Mouse (Mus musculus): ENCODE results near the gene Jak3. TPM values are rescaled to one million over a fixed set of nuclear protein-coding genes. Genes with fewer than 3 reads are reported as not detected.

Gene Jak3
- polyA plus RNA-seq, 1 experiment = 15.6 TPM

DNA sequence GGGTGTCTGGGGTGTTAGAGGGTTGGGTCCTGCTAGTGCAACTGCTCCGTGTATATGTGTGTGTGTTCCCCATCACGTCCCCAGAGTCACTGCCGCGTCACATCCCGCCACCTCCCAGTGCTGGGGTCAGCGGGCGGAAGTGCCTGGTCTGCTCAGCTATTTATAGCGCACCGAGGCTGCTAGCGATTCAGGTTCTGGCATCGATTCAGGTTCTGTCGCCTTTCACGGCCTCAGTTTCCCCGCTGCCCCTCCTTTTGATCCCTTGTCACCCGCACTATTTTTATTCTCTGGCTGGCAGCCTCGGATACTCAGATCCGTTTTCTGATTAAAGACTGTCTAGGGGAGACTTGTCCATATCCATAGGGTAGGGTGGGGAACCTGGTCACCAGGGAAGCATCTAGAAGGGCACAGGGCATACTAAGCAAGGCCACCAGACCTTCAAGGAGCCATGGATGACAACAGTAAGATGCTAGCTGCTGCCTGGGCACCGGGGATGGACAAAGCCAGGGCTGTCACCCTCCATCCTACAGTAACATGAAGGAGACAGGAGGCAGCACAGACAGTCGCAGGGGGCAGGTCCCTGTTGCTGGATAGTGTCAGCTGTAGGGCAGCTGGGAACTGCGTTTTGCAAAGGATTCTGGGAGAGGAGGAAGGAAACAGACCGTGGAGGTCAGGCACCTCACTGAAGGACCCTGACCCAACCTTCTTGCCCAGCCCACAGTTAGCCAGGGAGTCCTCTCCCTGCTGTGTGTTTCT is 7.7 kb upstream of the Jak3 start:
- TF ChIP-seq CTCF (IDR thresholded peaks at IDR 0.05; ENCODE audit: control insufficient read depth, insufficient read depth, low read length) (no peak), POLR2A (IDR thresholded peaks at IDR 0.05; ENCODE audit: borderline replicate concordance, control insufficient read depth, low read depth, low read length) (no peak)
- no peak overlapping the region for H3K4me3 ChIP-seq (replicated peaks; ENCODE audit: control insufficient read depth, low read depth, low read length)
- whole genome bisulfite sequencing = 2% methylated on average over 21 of the region's 21 CpGs
- H3K4me1 ChIP-seq (ENCODE audit: control insufficient read depth, insufficient read depth, low read length) = peaks cover 4% of the 10 kb centered on the region
- no peak overlapping the region for H3K27ac ChIP-seq (ENCODE audit: control insufficient read depth, insufficient read depth, low read depth, low read length, poor library complexity)

- Histone ChIP-seq H3K27ac (ENCODE audit: control insufficient read depth, insufficient read depth, low read depth, low read length, poor library complexity) (no peak overlapping the region), H3K4me1 (ENCODE audit: control insufficient read depth, insufficient read depth, low read length) (peaks cover 4% of the 10 kb centered on the region), H3K4me3 (replicated peaks; ENCODE audit: control insufficient read depth, low read depth, low read length) (no peak overlapping the region)
- 27% methylated on average over 12 of the region's 12 CpGs for WGBS
- TF ChIP-seq CTCF (IDR thresholded peaks at IDR 0.05; ENCODE audit: control insufficient read depth, insufficient read depth, low read length) (no peak), POLR2A (IDR thresholded peaks at IDR 0.05; ENCODE audit: borderline replicate concordance, control insufficient read depth, low read depth, low read length) (no peak)
Observed at GRCm38 (mm10) chr8:71670198-71670597, 5.9 kb upstream of the Jak3 start.

DNA sequence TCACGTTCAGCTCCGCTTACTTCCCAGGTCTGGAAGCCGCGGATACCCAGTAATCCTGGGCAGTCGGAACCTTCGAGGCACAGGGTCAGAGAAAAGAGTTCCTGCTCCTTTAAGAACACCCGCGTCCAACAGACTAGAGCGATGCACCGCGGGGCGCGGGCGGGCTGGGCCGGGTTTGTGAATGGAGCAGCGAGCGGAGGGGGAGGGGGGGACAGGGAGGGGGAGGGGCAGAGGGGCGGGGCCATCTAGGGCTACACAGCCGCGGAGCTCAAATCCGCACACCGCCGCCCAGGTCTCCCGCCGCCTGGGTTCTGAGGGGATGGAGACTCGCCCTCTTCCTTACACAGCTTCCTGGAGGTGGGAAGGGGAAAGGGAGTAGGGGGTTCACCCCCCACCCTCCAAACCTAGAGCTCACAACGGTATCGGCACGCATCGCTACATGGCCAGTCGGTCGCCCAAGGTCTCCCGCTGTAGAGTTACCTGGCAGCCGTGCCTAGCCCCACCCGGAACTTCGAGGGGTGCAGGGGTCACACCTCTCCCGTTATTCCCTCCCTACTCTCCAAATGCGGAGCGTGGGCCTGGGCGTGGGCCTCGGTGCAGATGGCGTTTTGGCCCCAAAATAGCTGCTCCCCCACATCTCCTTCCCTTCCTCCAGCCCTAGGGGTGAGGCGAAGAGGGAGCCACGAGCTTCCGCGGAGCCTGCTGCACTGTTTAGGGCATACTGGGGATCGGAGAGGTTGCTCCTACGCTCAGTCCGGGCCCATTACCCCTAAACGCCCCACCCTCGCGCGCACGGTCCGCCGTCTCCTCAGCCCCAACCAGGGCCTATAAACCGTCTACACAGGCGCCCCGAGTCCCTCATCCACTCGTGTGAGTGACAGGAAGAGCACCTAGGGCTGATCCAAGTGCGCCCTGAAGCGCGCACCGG is 5.2 kb upstream of the Jak3 start:
- WGBS = 1% methylated on average over 62 of the region's 64 CpGs
- peak overlapping the region; percentile 58 for H3K4me3 ChIP-seq (replicated peaks; ENCODE audit: control insufficient read depth, low read depth, low read length)
- TF ChIP-seq CTCF (IDR thresholded peaks at IDR 0.05; ENCODE audit: control insufficient read depth, insufficient read depth, low read length) (no peak), POLR2A (IDR thresholded peaks at IDR 0.05; ENCODE audit: borderline replicate concordance, control insufficient read depth, low read depth, low read length) (no peak)
- H3K27ac ChIP-seq (ENCODE audit: control insufficient read depth, insufficient read depth, low read depth, low read length, poor library complexity) = no peak overlapping the region
- H3K4me1 ChIP-seq (ENCODE audit: control insufficient read depth, insufficient read depth, low read length) = peaks cover 4% of the 10 kb centered on the region

DNA sequence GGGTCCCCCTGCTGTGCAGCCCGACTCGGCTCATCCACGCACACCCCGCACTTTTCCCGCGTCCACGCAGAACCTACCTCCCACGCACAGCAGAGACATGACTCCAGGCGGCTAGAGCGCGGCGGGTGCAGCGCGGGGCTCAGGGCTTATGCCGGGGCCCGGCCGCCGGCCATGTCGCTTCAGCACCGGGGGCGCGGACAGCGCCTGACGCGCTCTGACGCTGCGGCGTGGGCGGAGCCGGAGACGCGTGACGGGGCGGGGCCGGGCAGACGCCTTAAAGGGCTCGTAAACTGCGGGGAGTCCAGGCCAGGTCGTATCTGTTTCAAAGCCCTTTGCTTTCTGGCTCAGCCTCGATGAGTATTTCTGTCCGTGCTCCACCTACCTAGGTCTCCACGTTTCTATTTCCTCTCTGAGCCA is 4.5 kb upstream of the Jak3 start, which contains the start of gene Unc13a:
Gene Unc13a, minus strand, starts transcription at position 209 of the 417 bp plus-strand sequence.
- TF ChIP-seq POLR2A (IDR thresholded peaks at IDR 0.05; ENCODE audit: borderline replicate concordance, control insufficient read depth, low read depth, low read length) (no peak), CTCF (IDR thresholded peaks at IDR 0.05; ENCODE audit: control insufficient read depth, insufficient read depth, low read length) (no peak)
- H3K4me1 ChIP-seq (ENCODE audit: control insufficient read depth, insufficient read depth, low read length) = peaks cover 4% of the 10 kb centered on the region
- under 1% methylated on average over 42 of the region's 42 CpGs for WGBS
- H3K27ac ChIP-seq (ENCODE audit: control insufficient read depth, insufficient read depth, low read depth, low read length, poor library complexity) = no peak within 1 kb of the TSS
- peak within 1 kb of the TSS; percentile 58 for H3K4me3 ChIP-seq (replicated peaks; ENCODE audit: control insufficient read depth, low read depth, low read length)

GRCm38 (mm10) chr8:71672168-71672735 is 3.8 kb upstream of the Jak3 start:
- H3K27ac ChIP-seq (ENCODE audit: control insufficient read depth, insufficient read depth, low read depth, low read length, poor library complexity) = no peak overlapping the region
- TF ChIP-seq CTCF (IDR thresholded peaks at IDR 0.05; ENCODE audit: control insufficient read depth, insufficient read depth, low read length) (no peak), POLR2A (IDR thresholded peaks at IDR 0.05; ENCODE audit: borderline replicate concordance, control insufficient read depth, low read depth, low read length) (no peak)
- WGBS = 69% methylated on average over 6 of the region's 6 CpGs
- no peak overlapping the region for H3K4me3 ChIP-seq (replicated peaks; ENCODE audit: control insufficient read depth, low read depth, low read length)
- H3K4me1 ChIP-seq (ENCODE audit: control insufficient read depth, insufficient read depth, low read length) = peaks cover 4% of the 10 kb centered on the region

DNA sequence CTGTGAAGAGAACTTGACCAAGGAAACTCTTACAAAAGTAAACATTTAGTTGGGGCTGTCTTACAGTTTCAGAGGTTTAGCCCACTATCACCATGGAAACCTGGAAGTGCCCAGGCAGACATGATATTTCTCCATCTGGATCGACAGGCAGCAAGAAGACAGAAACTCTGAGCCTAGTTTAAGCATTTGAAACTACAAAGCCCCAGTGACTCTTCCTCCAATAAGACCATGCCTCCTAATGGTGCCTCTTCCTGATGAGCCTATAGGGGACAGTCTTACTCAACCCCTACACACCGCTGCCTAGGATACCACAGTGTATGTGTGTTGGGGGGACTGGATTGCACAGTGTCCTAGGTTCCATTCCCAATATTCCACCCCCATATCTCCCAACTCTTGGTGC is 2.0 kb upstream of the Jak3 start:
- no peak overlapping the region for H3K4me3 ChIP-seq (replicated peaks; ENCODE audit: control insufficient read depth, low read depth, low read length)
- WGBS = 61% methylated on average over 2 of the region's 2 CpGs
- peaks cover 2% of the 10 kb centered on the region; the same call in 1 of the 2 replicates for H3K4me1 ChIP-seq (ENCODE audit: control insufficient read depth, insufficient read depth, low read length)
- no peak for TF ChIP-seq CTCF (IDR thresholded peaks at IDR 0.05; ENCODE audit: control insufficient read depth, insufficient read depth, low read length)
- no peak for TF ChIP-seq POLR2A (IDR thresholded peaks at IDR 0.05; ENCODE audit: borderline replicate concordance, control insufficient read depth, low read depth, low read length)
- H3K27ac ChIP-seq (ENCODE audit: control insufficient read depth, insufficient read depth, low read depth, low read length, poor library complexity) = no peak overlapping the region

GRCm38 (mm10) chr8:71675456-71676019 is 558 bp upstream of the Jak3 start:
- H3K4me1 ChIP-seq (ENCODE audit: control insufficient read depth, insufficient read depth, low read length) = peaks cover 2% of the 10 kb centered on the region; the same call in 1 of the 2 replicates
- no peak overlapping the region for H3K4me3 ChIP-seq (replicated peaks; ENCODE audit: control insufficient read depth, low read depth, low read length)
- WGBS = 50% methylated on average over 9 of the region's 9 CpGs
- TF ChIP-seq POLR2A (IDR thresholded peaks at IDR 0.05; ENCODE audit: borderline replicate concordance, control insufficient read depth, low read depth, low read length) = no peak
- TF ChIP-seq CTCF (IDR thresholded peaks at IDR 0.05; ENCODE audit: control insufficient read depth, insufficient read depth, low read length) = no peak
- H3K27ac ChIP-seq (ENCODE audit: control insufficient read depth, insufficient read depth, low read depth, low read length, poor library complexity) = no peak overlapping the region

Data from bone marrow, adult 2 months (tissue).